Mouse (Mus musculus): ENCODE results near the gene Ngef.
A peak's percentile ranks its signal among the peaks of the same experiment; 100 is the strongest.

Ngef gene

GRCm38 (mm10) chr1:87573800-87574215, at the start of gene Ngef:
Ngef (minus strand) TSS chr1:87573870.
- DNase-seq (ENCODE audit: low spot score): no peak

GRCm38 (mm10) chr1:87621858-87622279, 48.2 kb upstream of the Ngef start:
- no peak for DNase-seq (ENCODE audit: low spot score)

- DNase-seq (ENCODE audit: low spot score): no peak
These were observed 47.6 kb upstream of the Ngef start for GRCm38 (mm10) chr1:87621146-87621857.

GRCm38 (mm10) chr1:87620693-87621092, 47.0 kb upstream of the Ngef start:
- no peak for DNase-seq (ENCODE audit: low spot score)

- no peak for DNase-seq (ENCODE audit: low spot score)
These were observed 46.6 kb upstream of the Ngef start, which contains the start of gene Inpp5d for GRCm38 (mm10) chr1:87620211-87620668. Inpp5d (plus strand) TSS chr1:87620312.

- DNase-seq (ENCODE audit: low spot score): no peak
These were observed 41.1 kb upstream of the Ngef start for GRCm38 (mm10) chr1:87614576-87615295.

GRCm38 (mm10) chr1:87608416-87609046, 34.9 kb upstream of the Ngef start:
- no peak for DNase-seq (ENCODE audit: low spot score)

GRCm38 (mm10) chr1:87607385-87608091, 33.9 kb upstream of the Ngef start:
- no peak for DNase-seq (ENCODE audit: low spot score)

- no peak for DNase-seq (ENCODE audit: low spot score)
These were observed 31.6 kb upstream of the Ngef start for GRCm38 (mm10) chr1:87605296-87605695.

GRCm38 (mm10) chr1:87603389-87603788, 29.7 kb upstream of the Ngef start:
- DNase-seq (ENCODE audit: low spot score): no peak

- DNase-seq (ENCODE audit: low spot score): no peak
These were observed 28.1 kb upstream of the Ngef start for GRCm38 (mm10) chr1:87601801-87602200.

- DNase-seq (ENCODE audit: low spot score): no peak
These were observed 26.9 kb upstream of the Ngef start for GRCm38 (mm10) chr1:87600533-87600932.

- no peak for DNase-seq (ENCODE audit: low spot score)
These were observed 21.0 kb upstream of the Ngef start for GRCm38 (mm10) chr1:87594671-87595070.

- no peak for DNase-seq (ENCODE audit: low spot score)
These were observed 20.6 kb upstream of the Ngef start for GRCm38 (mm10) chr1:87594261-87594660.

GRCm38 (mm10) chr1:87589980-87590379, 16.3 kb upstream of the Ngef start:
- no peak for DNase-seq (ENCODE audit: low spot score)

- no peak for DNase-seq (ENCODE audit: low spot score)
These were observed 15.5 kb upstream of the Ngef start for GRCm38 (mm10) chr1:87589162-87589561.

GRCm38 (mm10) chr1:87580824-87581223, 7.2 kb upstream of the Ngef start:
- no peak for DNase-seq (ENCODE audit: low spot score)

GRCm38 (mm10) chr1:87578965-87579364, 5.3 kb upstream of the Ngef start:
- no peak for DNase-seq (ENCODE audit: low spot score)

- peak; percentile 42 for DNase-seq (ENCODE audit: low spot score)
These were observed 1.1 kb upstream of the Ngef start for GRCm38 (mm10) chr1:87574785-87575184.

GRCm38 (mm10) chr1:87574353-87574752, 683 bp upstream of the Ngef start:
- DNase-seq (ENCODE audit: low spot score): no peak

- no peak for DNase-seq (ENCODE audit: low spot score)
These were observed 409 bp downstream of the Ngef start for GRCm38 (mm10) chr1:87573261-87573660.

- DNase-seq (ENCODE audit: low spot score): no peak
These were observed 5.3 kb downstream of the Ngef start for GRCm38 (mm10) chr1:87568398-87568797.

Measured in urinary bladder, postnatal 10 days (tissue).